Mouse (Mus musculus) ES-E14 (cell line): ENCODE results near the gene Krt18.

Experiments
- CHD2 ChIP-seq: IDR thresholded peaks from 2 replicates; pipeline ENCODE4 v1.6.1; 2014; ENCODE audit warnings: mild to moderate bottlenecking, low read depth, low read length, inconsistent platforms
- HCFC1 ChIP-seq: IDR thresholded peaks from 2 replicates; pipeline ENCODE4 v1.6.1; 2012; ENCODE audit warnings: low read length, inconsistent platforms, borderline replicate concordance; ENCODE audit not compliant: insufficient read depth
- MAFK ChIP-seq: IDR thresholded peaks from 2 replicates; pipeline ENCODE4 v1.6.1; 2014; ENCODE audit warnings: mild to moderate bottlenecking, low read depth, low read length, inconsistent platforms; ENCODE audit not compliant: insufficient read depth
- ZC3H11A ChIP-seq: IDR thresholded peaks from 2 replicates; pipeline ENCODE4 v1.6.1; 2012; ENCODE audit warnings: low read depth, mild to moderate bottlenecking, inconsistent platforms, low read length, borderline replicate concordance
- ZNF384 ChIP-seq: IDR thresholded peaks from 2 replicates; pipeline ENCODE4 v1.6.1; 2012; ENCODE audit warnings: low read depth, low read length, inconsistent platforms

DNA sequence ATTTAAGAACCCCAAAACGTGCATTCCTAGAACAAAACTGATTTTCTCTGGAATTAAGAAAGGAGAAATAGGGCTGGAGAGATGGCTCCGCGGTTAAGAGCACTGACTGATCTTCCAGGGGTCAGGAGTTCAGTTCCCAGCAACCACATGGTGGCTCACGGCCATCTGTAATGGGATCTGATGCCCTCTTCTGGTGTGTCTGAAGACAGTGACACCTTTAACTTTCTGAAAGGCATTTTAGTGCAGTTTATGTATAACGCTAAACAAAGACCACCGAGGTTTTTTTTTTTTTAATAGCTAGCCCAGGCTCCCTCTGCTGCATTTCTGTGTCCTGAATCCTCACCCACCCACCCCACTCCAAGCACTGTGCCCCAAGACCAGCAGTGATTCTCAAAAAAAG is 43.2 kb upstream of the Krt18 start:
- TF ChIP-seq MAFK (no peak), ZNF384 (no peak), HCFC1 (no peak), ZC3H11A (no peak), CHD2 (no peak)
